Mouse (Mus musculus): Measurements from ENCODE around the gene Il12rb2. TPM values are rescaled to one million over a fixed set of nuclear protein-coding genes. Genes with fewer than 3 reads are reported as not detected.

Il12rb2 gene
- polyA plus RNA-seq, 1 experiment from 2014 or later, result 0.10 TPM

- Histone ChIP-seq H3K4me3 (replicated peaks) (no peak overlapping the region), H3K27me3 (replicated peaks) (no peaks in the 10 kb centered on the region), H3K36me3 (no peaks in the 10 kb centered on the region), H3K4me2 (replicated peaks) (no peak overlapping the region), H3K27ac (no peak overlapping the region), H3K9ac (no peak overlapping the region), H3K9me3 (no peaks in the 10 kb centered on the region), H3K4me1 (replicated peaks) (no peaks in the 10 kb centered on the region)
- ATAC-seq, result no peak; the same call in 1 of the 2 replicates
- 86% methylated on average over 8 of the region's 8 CpGs for WGBS
Observed at GRCm38 (mm10) chr6:67317827-67318338, 58.1 kb downstream of the Il12rb2 start.

- H3K27me3 ChIP-seq (replicated peaks), result no peaks in the 10 kb centered on the region
- no peaks in the 10 kb centered on the region for H3K36me3 ChIP-seq
- no peak overlapping the region for H3K27ac ChIP-seq
- H3K4me2 ChIP-seq (replicated peaks), result no peak overlapping the region
- ATAC-seq, result no peak
- no peaks in the 10 kb centered on the region for H3K4me1 ChIP-seq (replicated peaks)
- no peak overlapping the region for H3K9ac ChIP-seq
- H3K9me3 ChIP-seq, result no peaks in the 10 kb centered on the region
- 67% methylated on average over 5 of the region's 5 CpGs for WGBS
- H3K4me3 ChIP-seq (replicated peaks), result no peak overlapping the region
Observed at GRCm38 (mm10) chr6:67317068-67317467, 58.9 kb downstream of the Il12rb2 start.

GRCm38 (mm10) chr6:67314697-67315096 is 61.3 kb downstream of the Il12rb2 start:
- Histone ChIP-seq H3K4me3 (replicated peaks) (no peak overlapping the region), H3K27ac (no peak overlapping the region), H3K4me1 (replicated peaks) (no peaks in the 10 kb centered on the region), H3K9ac (no peak overlapping the region), H3K4me2 (replicated peaks) (no peak overlapping the region), H3K9me3 (no peaks in the 10 kb centered on the region), H3K27me3 (replicated peaks) (no peaks in the 10 kb centered on the region), H3K36me3 (no peaks in the 10 kb centered on the region)
- peak; percentile 87 for ATAC-seq
- 60% methylated on average over 1 of the region's 1 CpGs for WGBS

- ATAC-seq, result no peak
- 85% methylated on average over 3 of the region's 3 CpGs for WGBS
Observed at GRCm38 (mm10) chr6:67309752-67310151, 66.2 kb downstream of the Il12rb2 start.

GRCm38 (mm10) chr6:67308994-67309393 is 67.0 kb downstream of the Il12rb2 start:
- H3K4me2 ChIP-seq (replicated peaks), result no peak overlapping the region
- no peaks in the 10 kb centered on the region for H3K4me1 ChIP-seq (replicated peaks)
- no peaks in the 10 kb centered on the region for H3K27me3 ChIP-seq (replicated peaks)
- WGBS, result 74% methylated on average over 3 of the region's 3 CpGs
- H3K27ac ChIP-seq, result no peak overlapping the region
- no peaks in the 10 kb centered on the region for H3K9me3 ChIP-seq
- no peak for ATAC-seq
- no peaks in the 10 kb centered on the region for H3K36me3 ChIP-seq
- no peak overlapping the region for H3K4me3 ChIP-seq (replicated peaks)
- no peak overlapping the region for H3K9ac ChIP-seq

More at GRCm38 (mm10) chr6:67309752-67310151, 66.2 kb downstream of the Il12rb2 start:
- Histone ChIP-seq H3K27ac (no peak overlapping the region), H3K36me3 (no peaks in the 10 kb centered on the region), H3K9ac (no peak overlapping the region), H3K27me3 (replicated peaks) (no peaks in the 10 kb centered on the region), H3K4me2 (replicated peaks) (no peak overlapping the region), H3K9me3 (no peaks in the 10 kb centered on the region), H3K4me3 (replicated peaks) (no peak overlapping the region), H3K4me1 (replicated peaks) (no peaks in the 10 kb centered on the region)

- H3K27me3 ChIP-seq (replicated peaks), result no peaks in the 10 kb centered on the region
- no peaks in the 10 kb centered on the region for H3K9me3 ChIP-seq
- no peak overlapping the region for H3K9ac ChIP-seq
- no peak overlapping the region for H3K4me2 ChIP-seq (replicated peaks)
- no peak overlapping the region for H3K27ac ChIP-seq
- ATAC-seq, result no peak
- peaks cover 10% of the 10 kb centered on the region for H3K4me1 ChIP-seq (replicated peaks)
- no peaks in the 10 kb centered on the region for H3K36me3 ChIP-seq
- H3K4me3 ChIP-seq (replicated peaks), result no peak overlapping the region
- WGBS, result 84% methylated on average over 10 of the region's 10 CpGs
Observed at GRCm38 (mm10) chr6:67303210-67303609, 72.8 kb downstream of the Il12rb2 start.

- Histone ChIP-seq H3K4me3 (replicated peaks) (no peak overlapping the region), H3K9ac (no peak overlapping the region), H3K9me3 (no peaks in the 10 kb centered on the region), H3K27ac (no peak overlapping the region), H3K4me2 (replicated peaks) (no peak overlapping the region), H3K4me1 (replicated peaks) (peaks cover 10% of the 10 kb centered on the region), H3K27me3 (replicated peaks) (no peaks in the 10 kb centered on the region), H3K36me3 (no peaks in the 10 kb centered on the region)
- 84% methylated on average over 4 of the region's 4 CpGs for WGBS
- no peak for ATAC-seq
Observed at GRCm38 (mm10) chr6:67302471-67302870, 73.5 kb downstream of the Il12rb2 start.

GRCm38 (mm10) chr6:67301230-67301629 is 74.8 kb downstream of the Il12rb2 start:
- ATAC-seq, result peak; percentile 21
- Histone ChIP-seq H3K4me2 (replicated peaks) (no peak overlapping the region), H3K4me1 (replicated peaks) (peaks cover 10% of the 10 kb centered on the region), H3K4me3 (replicated peaks) (no peak overlapping the region), H3K9me3 (no peaks in the 10 kb centered on the region), H3K27me3 (replicated peaks) (no peaks in the 10 kb centered on the region), H3K36me3 (no peaks in the 10 kb centered on the region), H3K9ac (no peak overlapping the region), H3K27ac (peak overlapping the region; percentile 71)
- 79% methylated on average over 3 of the region's 3 CpGs for WGBS

- Histone ChIP-seq H3K4me3 (replicated peaks) (no peak overlapping the region), H3K36me3 (no peaks in the 10 kb centered on the region), H3K9me3 (no peaks in the 10 kb centered on the region), H3K9ac (no peak overlapping the region), H3K4me1 (replicated peaks) (peaks cover 10% of the 10 kb centered on the region), H3K27me3 (replicated peaks) (no peaks in the 10 kb centered on the region), H3K27ac (peak overlapping the region; percentile 71), H3K4me2 (replicated peaks) (peak overlapping the region; percentile 31; the same call in 1 of the 2 replicates)
- ATAC-seq, result peak; percentile 85
- 31% methylated on average over 6 of the region's 6 CpGs for WGBS
Observed at GRCm38 (mm10) chr6:67300710-67301163, 75.3 kb downstream of the Il12rb2 start.

- ATAC-seq, result peak; percentile 92
- Histone ChIP-seq H3K9me3 (no peaks in the 10 kb centered on the region), H3K27ac (peak overlapping the region; percentile 71), H3K36me3 (no peaks in the 10 kb centered on the region), H3K27me3 (replicated peaks) (no peaks in the 10 kb centered on the region), H3K9ac (no peak overlapping the region), H3K4me2 (replicated peaks) (peak overlapping the region; percentile 31), H3K4me1 (replicated peaks) (peaks cover 10% of the 10 kb centered on the region), H3K4me3 (replicated peaks) (no peak overlapping the region)
- 39% methylated on average over 4 of the region's 4 CpGs for WGBS
Observed at GRCm38 (mm10) chr6:67300300-67300699, 75.7 kb downstream of the Il12rb2 start.

GRCm38 (mm10) chr6:67298742-67299141 is 77.2 kb downstream of the Il12rb2 start:
- WGBS, result 87% methylated on average over 5 of the region's 5 CpGs
- no peak for ATAC-seq
- Histone ChIP-seq H3K9me3 (no peaks in the 10 kb centered on the region), H3K27me3 (replicated peaks) (no peaks in the 10 kb centered on the region), H3K4me3 (replicated peaks) (no peak overlapping the region), H3K4me2 (replicated peaks) (no peak overlapping the region), H3K4me1 (replicated peaks) (peaks cover 10% of the 10 kb centered on the region), H3K36me3 (no peaks in the 10 kb centered on the region), H3K27ac (no peak overlapping the region), H3K9ac (no peak overlapping the region)

- no peak overlapping the region for H3K27ac ChIP-seq
- H3K9me3 ChIP-seq, result no peaks in the 10 kb centered on the region
- 54% methylated on average over 5 of the region's 5 CpGs for WGBS
- ATAC-seq, result no peak
- H3K4me1 ChIP-seq (replicated peaks), result peaks cover 6% of the 10 kb centered on the region; the same call in 1 of the 2 replicates
- no peak overlapping the region for H3K4me3 ChIP-seq (replicated peaks)
- no peaks in the 10 kb centered on the region for H3K36me3 ChIP-seq
- H3K27me3 ChIP-seq (replicated peaks), result no peaks in the 10 kb centered on the region
- H3K9ac ChIP-seq, result no peak overlapping the region
- no peak overlapping the region for H3K4me2 ChIP-seq (replicated peaks)
Observed at GRCm38 (mm10) chr6:67296126-67296525, 79.9 kb downstream of the Il12rb2 start.

GRCm38 (mm10) chr6:67292042-67292623 is 83.9 kb downstream of the Il12rb2 start:
- no peaks in the 10 kb centered on the region for H3K27me3 ChIP-seq (replicated peaks)
- no peaks in the 10 kb centered on the region for H3K9me3 ChIP-seq
- ATAC-seq, result peak; percentile 5; the same call in 1 of the 2 replicates
- H3K9ac ChIP-seq, result no peak overlapping the region
- H3K4me2 ChIP-seq (replicated peaks), result no peak overlapping the region
- H3K36me3 ChIP-seq, result peaks cover 7% of the 10 kb centered on the region; the same call in 1 of the 2 replicates
- no peak overlapping the region for H3K27ac ChIP-seq
- 77% methylated on average over 5 of the region's 5 CpGs for WGBS
- H3K4me1 ChIP-seq (replicated peaks), result no peaks in the 10 kb centered on the region
- no peak overlapping the region for H3K4me3 ChIP-seq (replicated peaks)

All from intestine, embryonic 15.5 days (tissue).